In the genomic region with DNA sequence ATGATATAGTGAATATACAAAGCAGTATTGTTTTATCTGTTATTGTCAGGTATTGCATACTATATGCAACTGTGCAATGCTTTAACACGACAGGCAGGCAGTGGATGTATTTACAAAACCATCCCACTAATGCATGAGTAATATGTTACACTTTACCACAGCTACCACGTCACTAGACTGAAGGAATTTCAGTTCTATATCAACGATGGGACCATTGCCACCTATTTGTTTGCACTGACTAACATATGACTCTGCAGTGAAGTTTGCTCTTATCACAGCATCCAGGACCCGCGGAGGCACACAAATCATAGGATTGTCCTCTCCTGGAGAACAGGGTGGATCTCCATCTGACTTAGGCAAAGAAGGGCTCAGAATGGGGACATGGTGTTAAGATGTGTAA, we compare ENCODE assay signal across 24 mouse cellular contexts. TPM values are rescaled to one million over a fixed set of nuclear protein-coding genes. Genes with fewer than 3 reads are reported as not detected.
"Had no signal": no experiment of that assay in that cellular context is flagged by ENCODE, and none has a peak within 500 bp of the region (broad histone marks: within the 10 kb centered on the region; RNA-seq: fewer than 3 reads in every experiment).

No protein-coding gene starts in this region.

- H3K9me3 ChIP-seq: neural tube, embryonic 15.5 days; stomach, embryonic 15.5 days had no signal

- H3K4me1 ChIP-seq: neural tube, embryonic 15.5 days; stomach, embryonic 15.5 days had no signal

- H3K27me3 ChIP-seq: neural tube, embryonic 15.5 days; stomach, embryonic 15.5 days had no signal

- H3K4me3 ChIP-seq: neural tube, embryonic 15.5 days; stomach, embryonic 15.5 days had no signal

- H3K9ac ChIP-seq: neural tube, embryonic 15.5 days; stomach, embryonic 15.5 days had no signal

- DNase-seq: retina, postnatal 1 day; right cerebral cortex, adult 18-20 months; right cerebral cortex, postnatal 14 days; right cerebral cortex, postnatal 25 days; right cerebral cortex, postnatal 4 days; spleen, adult 18-20 months; thymus, adult 18-20 months; thymus, adult 2 months; thymus, postnatal 14 days; thymus, postnatal 25 days; thymus, postnatal 36 days; thymus, postnatal 4 days had no signal

- H3K36me3 ChIP-seq: neural tube, embryonic 15.5 days; stomach, embryonic 15.5 days had no signal

- H3K4me2 ChIP-seq: neural tube, embryonic 15.5 days; stomach, embryonic 15.5 days had no signal

- H3K27ac ChIP-seq: neural tube, embryonic 15.5 days; stomach, embryonic 15.5 days; stomach, postnatal 0 days had no signal

RNA-seq across cellular contexts. Expression of a gene that starts 18.2 kb away (rescaled TPM):
- total RNA-seq: neutrophil, adult 5-6 weeks had no signal
- polyA plus RNA-seq: spleen, adult 2 months; stomach, embryonic 14.5 days; testis, adult 2 months; thymus, adult 2 months; thymus, postnatal 0 days; urinary bladder, adult 2 months had no signal

RNA-seq across cellular contexts. Expression of a gene that starts 50.9 kb away (rescaled TPM):
- polyA plus RNA-seq: neural tube, embryonic 14.5 days; neural tube, embryonic 15.5 days; small intestine, adult 2 months; spleen, adult 2 months; stomach, embryonic 14.5 days; stomach, embryonic 15.5 days; stomach, embryonic 16.5 days; stomach, postnatal 0 days; thymus, adult 2 months; thymus, postnatal 0 days; urinary bladder, adult 2 months had no signal
